Mouse (Mus musculus) bone marrow, adult 2 months (tissue): ENCODE measurements around the gene Ninj1.

ENCODE experiments used
- CTCF ChIP-seq: fragments of 200-500 bp; IDR thresholded peaks from 2 replicates; pipeline ENCODE4 v1.5.1; 2011; ENCODE audit warnings: low read length, control low read depth; ENCODE audit not compliant: control insufficient read depth, insufficient read depth
- POLR2A ChIP-seq: fragments of 200-500 bp; IDR thresholded peaks from 2 replicates; pipeline ENCODE4 v1.6.1; 2011; ENCODE audit warnings: low read depth, mild to moderate bottlenecking, control low read depth, low read length, borderline replicate concordance; ENCODE audit not compliant: control insufficient read depth

GRCm38 (mm10) chr13:49181411-49181984, 5.8 kb upstream of the Ninj1 start:
- TF ChIP-seq POLR2A (no peak), CTCF (no peak)
